Mouse (Mus musculus) G1E (cell line): ENCODE measurements at regions not wholly inside any gene's neighbourhood (a gene's known extent, or its start where the extent isn't known, plus 50 kb on each side); places are given as distances from the start of the nearest gene placed in this dataset.

ENCODE experiments used
- CTCF ChIP-seq: IDR thresholded peaks from 2 replicates; pipeline ENCODE4 v1.5.1; 2012; ENCODE audit warnings: low read depth, low read length, inconsistent platforms, mixed read lengths
- GATA1 ChIP-seq: IDR thresholded peaks from 2 replicates; pipeline ENCODE4 v1.6.1; 2012; ENCODE audit warnings: borderline replicate concordance, low read length, inconsistent platforms, mixed read lengths
- GATA2 ChIP-seq: IDR thresholded peaks from 2 replicates; pipeline ENCODE4 v1.6.1; 2012; ENCODE audit warnings: low read depth, low read length, inconsistent platforms, borderline replicate concordance
- TAL1 ChIP-seq: conservative IDR thresholded peaks from 2 replicates; pipeline ENCODE4 v1.6.1; 2012; ENCODE audit warnings: low read depth, low read length, inconsistent platforms, mixed read lengths

DNA sequence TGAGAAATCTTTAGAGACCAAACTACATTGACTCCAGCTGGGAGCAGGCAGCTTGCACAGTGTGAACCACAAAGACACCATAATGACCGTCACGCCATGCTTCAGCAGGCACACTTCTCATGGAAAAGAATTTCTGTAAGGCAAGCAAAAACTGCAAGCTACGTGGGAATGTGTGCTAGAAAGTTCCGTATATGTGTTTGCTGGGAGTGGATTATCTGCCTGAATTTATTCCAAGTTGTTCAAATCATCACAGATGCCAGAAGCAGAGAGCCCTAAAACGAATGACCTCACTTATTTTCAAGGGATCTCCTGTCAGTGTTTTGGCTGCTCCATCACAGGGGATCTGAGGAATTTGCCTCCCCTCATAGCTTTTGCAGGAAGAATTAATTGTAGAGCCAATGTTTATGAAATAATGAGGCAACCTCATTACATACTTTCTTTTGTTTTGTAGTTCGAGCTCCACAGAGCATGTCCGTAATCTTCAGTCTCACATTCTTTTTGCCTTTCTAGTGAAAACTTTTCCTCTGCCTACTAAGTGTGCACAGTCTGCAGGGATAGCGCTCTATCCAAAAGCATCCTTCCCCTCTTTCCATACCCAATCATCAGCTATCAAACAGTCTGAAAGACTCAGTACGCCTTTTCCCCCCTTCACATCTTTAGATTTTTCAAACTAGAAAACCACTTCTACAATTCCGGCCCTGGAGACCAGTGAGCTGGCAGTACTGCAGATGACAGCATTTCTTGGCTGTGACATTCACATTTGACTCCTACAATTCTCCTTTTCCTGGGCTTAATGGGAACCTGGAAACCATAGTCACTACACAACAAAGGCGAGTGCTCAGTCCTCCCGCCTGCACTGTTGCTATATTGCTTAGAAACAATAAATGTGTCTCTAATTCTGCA is 898.0 kb downstream of the Ttll7 start:
- TF ChIP-seq GATA1 (no peak), CTCF (no peak), TAL1 (no peak), GATA2 (no peak)
